Mouse (Mus musculus): ENCODE data around the gene Gm5269. TPM values are rescaled to one million over a fixed set of nuclear protein-coding genes. Genes with fewer than 3 reads are reported as not detected.

Gm5269 gene
- polyA plus RNA-seq, 2 experiments = 0.25 TPM; not detected in 1

DNA sequence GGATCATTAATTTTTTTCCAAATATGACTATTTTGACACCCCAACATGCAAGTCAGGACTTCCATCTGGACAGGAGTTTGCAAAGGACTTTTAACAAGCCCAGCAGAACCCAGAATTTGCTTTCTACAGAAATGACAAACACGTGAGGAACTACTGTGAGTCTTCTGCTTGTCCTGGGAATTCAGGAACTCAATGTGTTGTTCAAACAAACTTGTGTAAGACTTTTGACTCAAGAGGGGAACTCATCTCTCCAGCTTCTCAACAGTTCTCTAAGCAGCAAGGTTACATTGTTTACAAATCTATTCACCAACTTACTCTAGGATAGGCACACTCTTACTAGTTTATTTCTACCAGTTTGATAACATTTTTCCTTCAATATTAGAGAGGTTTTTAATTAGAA lies 32.0 kb downstream of the Gm5269 start:
- no peak overlapping the region for H3K4me3 ChIP-seq (ENCODE audit: insufficient read depth in 1 of 2, low read depth in 2 of 2, low read length in 2 of 2)
- no peak overlapping the region for H3K4me2 ChIP-seq (ENCODE audit: low read depth)
- 30% methylated on average over 1 of the region's 1 CpGs for WGBS (ENCODE audit: insufficient replicate concordance)
- H3K27me3 ChIP-seq (ENCODE audit: control insufficient read depth, insufficient read depth, low read length) = no peaks in the 10 kb centered on the region
- no peak overlapping the region for H3K27ac ChIP-seq
- ATAC-seq (ENCODE audit: insufficient read depth) (no peak), DNase-seq (ENCODE audit: low read depth in 3 of 3, low spot score in 3 of 3) (no peak)
- no peaks in the 10 kb centered on the region; the same call in 1 of the 2 replicates for H3K9me3 ChIP-seq (ENCODE audit: control insufficient read depth, low read length)
- H3K9ac ChIP-seq (replicated peaks) = no peak overlapping the region
- peaks cover 6 to 9% of the 10 kb centered on the region in 2 experiments for H3K4me1 ChIP-seq (replicated peaks; ENCODE audit: control insufficient read depth in 2 of 2, insufficient read depth in 2 of 2, low read length in 1 of 2)
- H3K36me3 ChIP-seq (replicated peaks; ENCODE audit: control insufficient read depth, insufficient read depth, low read depth) = no peaks in the 10 kb centered on the region
- TF ChIP-seq CTCF (IDR thresholded peaks at IDR 0.05; ENCODE audit: low read depth) = no peak
- TF ChIP-seq EP300 (IDR thresholded peaks at IDR 0.05; ENCODE audit: low read depth) = no peak

DNA sequence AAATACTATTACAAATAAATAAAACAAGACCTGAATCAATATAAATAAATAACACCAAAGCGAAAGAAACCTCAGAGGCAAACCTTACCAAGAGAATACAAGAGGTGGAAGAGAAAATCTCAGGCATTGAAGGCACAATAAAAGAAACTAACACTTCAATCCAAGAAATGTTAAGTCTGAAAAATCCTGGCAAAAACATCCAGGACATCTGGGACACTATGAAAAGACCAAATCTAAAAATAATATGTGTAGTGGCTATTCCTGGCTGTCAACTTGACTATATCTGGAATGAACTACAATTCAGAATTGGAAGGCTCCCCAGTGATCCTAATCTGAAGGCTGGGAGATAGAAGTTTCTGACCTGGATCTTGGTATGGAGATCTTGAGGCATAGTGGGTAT lies 44.6 kb downstream of the Gm5269 start:
- Histone ChIP-seq H3K9me3 (ENCODE audit: control insufficient read depth, low read length) (no peaks in the 10 kb centered on the region), H3K27me3 (ENCODE audit: control insufficient read depth, insufficient read depth, low read length) (no peaks in the 10 kb centered on the region), H3K4me2 (ENCODE audit: low read depth) (no peak overlapping the region), H3K4me1 (replicated peaks; ENCODE audit: control insufficient read depth in 2 of 2, insufficient read depth in 2 of 2, low read length in 1 of 2) (no peaks in the 10 kb centered on the region), H3K9ac (replicated peaks) (no peak overlapping the region), H3K27ac (no peak overlapping the region), H3K36me3 (replicated peaks; ENCODE audit: control insufficient read depth, insufficient read depth, low read depth) (no peaks in the 10 kb centered on the region), H3K4me3 (ENCODE audit: insufficient read depth in 1 of 2, low read depth in 2 of 2, low read length in 2 of 2) (no peak overlapping the region)
- ATAC-seq (ENCODE audit: insufficient read depth) (no peak), DNase-seq (ENCODE audit: low read depth in 3 of 3, low spot score in 3 of 3) (no peak)
- no peak for TF ChIP-seq EP300 (IDR thresholded peaks at IDR 0.05; ENCODE audit: low read depth)
- no peak for TF ChIP-seq CTCF (IDR thresholded peaks at IDR 0.05; ENCODE audit: low read depth)
- 57% methylated on average over 1 of the region's 1 CpGs for WGBS (ENCODE audit: insufficient replicate concordance)

Other genes with a start within 250 kb of the Gm5269 start
- gene Wdr75, start 95.1 kb downstream of the Gm5269 start, polyA plus RNA-seq (2012; rRNA removed) = 32.5 and 36.2 TPM in 2 replicates
- gene Wdr75, start 95.1 kb downstream of the Gm5269 start, polyA plus RNA-seq (2014; fragmentation: Nextera tagmentation; extraction: Ambion mirVana) = 43.3 and 57.4 TPM in 2 replicates
- gene Slc40a1, start 36.2 kb upstream of the Gm5269 start, polyA plus RNA-seq (2012; rRNA removed) = 37.3 and 43.8 TPM in 2 replicates
- gene Slc40a1, start 36.2 kb upstream of the Gm5269 start, polyA plus RNA-seq (2014; fragmentation: Nextera tagmentation; extraction: Ambion mirVana) = 121 and 124 TPM in 2 replicates
- gene Dnah7b, start 176.0 kb upstream of the Gm5269 start, polyA plus RNA-seq (2012; rRNA removed) = 0.02 and 0.09 TPM in 2 replicates
- 0.04 and 0.16 TPM in 2 replicates for gene Dnah7b, start 176.0 kb upstream of the Gm5269 start, polyA plus RNA-seq (2014; fragmentation: Nextera tagmentation; extraction: Ambion mirVana)

Measured in liver, embryonic 14.5 days (tissue).